Mouse (Mus musculus) urinary bladder, adult 2 months (tissue): Measurements from ENCODE around the gene Dbndd2. TPM values are rescaled to one million over a fixed set of nuclear protein-coding genes. Genes with fewer than 3 reads are reported as not detected.

Experiments used
- DNase-seq: peaks from one replicate; pipeline ENCODE4 v3.0.0; 2022; ENCODE audit warnings: low spot score
- polyA plus RNA-seq: library from polyadenylated mRNA; depleted of rRNA; stranded (reverse); fragments of >200 nt; gene quantifications from 2 replicates; pipeline ENCODE4 v1.2.3, GENCODE M21; 2012

Dbndd2 gene
- polyA plus RNA-seq, 1 experiment, result 133 TPM

DNA sequence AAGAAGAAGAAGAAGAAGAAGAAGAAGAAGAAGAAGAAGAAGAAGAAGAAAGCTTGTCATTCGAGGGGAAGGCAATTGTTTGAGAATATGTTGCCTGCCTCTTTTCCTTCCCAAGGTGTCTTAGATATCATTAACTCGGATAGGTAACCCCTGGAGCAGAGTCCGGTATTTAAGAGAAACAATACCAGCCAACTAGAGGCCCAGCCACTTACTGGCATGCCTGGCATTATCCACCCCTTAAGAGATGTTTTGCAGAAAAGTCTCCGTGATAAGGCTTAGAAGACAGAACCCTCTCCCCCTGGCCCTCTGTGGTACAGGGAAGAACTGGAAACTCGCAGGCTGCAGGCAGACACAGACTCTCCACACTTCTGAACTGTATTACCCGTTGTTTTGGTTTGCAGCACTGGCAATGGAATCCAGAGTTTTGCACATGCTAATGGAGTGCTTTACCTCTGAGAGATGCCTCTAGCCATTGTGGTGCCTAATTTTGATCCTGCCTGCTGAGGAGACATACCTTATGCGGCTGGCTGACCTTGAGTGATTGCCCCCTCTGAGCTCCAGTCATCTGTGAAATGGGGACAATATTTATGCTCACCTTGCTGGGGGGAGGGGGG, 31.9 kb upstream of the Dbndd2 start:
- DNase-seq, result no peak

DNA sequence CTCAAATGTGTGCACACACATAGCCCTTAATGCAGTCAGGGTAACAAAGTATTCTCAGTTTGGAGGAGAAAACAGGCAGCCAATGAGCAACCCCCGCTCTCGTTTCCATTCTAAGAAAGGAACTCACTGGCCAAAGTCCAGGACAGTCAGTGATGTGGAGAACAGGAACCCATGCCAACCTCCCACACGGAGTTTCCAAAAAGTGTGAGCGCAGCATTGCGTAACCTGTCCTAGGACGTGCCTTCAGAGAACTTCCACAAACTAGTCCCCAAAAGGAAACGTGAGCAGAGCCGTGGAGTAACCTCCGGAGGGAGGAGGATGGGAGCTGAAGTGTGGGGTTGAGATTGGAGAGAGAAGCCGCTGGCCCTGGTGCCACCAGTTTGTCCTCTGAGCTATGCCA, 31.1 kb upstream of the Dbndd2 start:
- no peak for DNase-seq

DNA sequence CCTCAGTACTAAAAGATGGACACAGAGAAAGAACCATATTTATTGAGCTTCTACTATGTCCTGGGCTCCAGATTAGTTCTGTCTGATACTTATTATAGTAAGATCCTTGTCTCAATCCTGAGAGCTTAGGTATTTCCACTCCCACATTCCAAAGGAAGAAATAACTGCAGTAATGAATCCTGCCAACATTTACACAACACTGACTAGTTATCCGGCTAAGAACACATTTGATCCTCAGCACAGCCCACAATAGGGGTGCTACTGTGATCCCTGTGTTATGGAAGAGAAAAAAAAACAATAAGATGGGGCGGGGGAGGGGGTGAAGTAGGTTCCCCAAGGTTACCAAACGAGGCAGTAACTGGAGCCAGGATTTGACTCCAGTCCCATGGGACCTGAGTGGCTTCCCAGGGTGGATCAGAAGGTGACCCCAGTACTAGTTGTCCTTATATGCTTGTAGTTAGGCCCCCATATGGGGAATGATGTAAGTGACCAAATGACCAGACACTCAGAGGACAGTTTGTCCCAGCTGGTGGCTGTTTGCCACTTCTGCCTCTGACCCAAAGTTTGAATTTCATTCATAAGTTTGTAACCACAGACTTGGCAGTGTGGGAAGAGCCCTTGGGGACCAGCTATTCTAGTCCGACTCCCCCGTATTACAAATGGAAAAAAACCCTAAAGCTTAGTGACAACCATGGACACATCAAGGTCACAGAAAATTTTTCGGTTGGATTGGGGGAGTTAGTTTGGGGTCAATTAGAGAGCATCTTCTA, 30.3 kb upstream of the Dbndd2 start:
- no peak for DNase-seq

DNA sequence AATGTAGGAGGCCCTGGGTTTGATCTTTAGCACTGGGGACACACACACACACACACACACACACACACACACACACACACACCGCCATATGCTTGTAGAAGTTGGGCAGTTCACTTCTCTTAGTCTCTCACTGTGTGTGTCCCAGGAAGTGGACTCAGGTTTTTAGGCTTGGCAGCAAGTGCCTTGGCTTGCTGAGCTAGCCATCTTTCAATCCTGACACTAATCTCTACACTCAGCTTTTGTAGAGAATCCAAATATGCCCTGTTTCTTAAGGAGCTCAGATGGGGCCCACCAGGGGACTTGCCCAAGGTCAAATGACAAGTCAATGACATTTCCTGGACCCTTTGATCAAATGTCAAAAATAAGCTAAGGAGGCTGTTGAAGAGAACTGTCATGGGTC, 29.5 kb upstream of the Dbndd2 start:
- DNase-seq, result no peak

DNA sequence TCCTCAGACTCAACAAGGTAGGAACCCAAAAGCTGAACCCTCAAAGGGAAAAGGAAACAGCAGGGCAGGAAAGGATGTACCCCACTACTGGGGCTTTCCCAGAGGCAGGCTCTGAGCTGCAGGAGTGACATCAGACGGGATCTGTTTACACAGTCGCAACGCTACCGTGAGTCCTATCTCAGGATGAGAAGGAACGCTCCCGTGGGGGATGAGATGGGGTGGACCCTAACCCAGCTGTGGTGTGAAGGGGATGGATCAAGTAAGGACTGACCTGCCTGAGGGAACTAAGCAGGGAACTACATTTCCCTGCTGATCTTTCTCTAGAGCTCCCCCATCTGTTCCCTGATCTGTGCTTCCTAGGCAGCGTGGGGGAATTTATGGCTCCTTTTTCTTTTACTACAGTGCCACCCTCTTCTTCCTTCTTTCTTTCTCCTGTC, 29.0 kb upstream of the Dbndd2 start, which contains the start of gene Sys1:
Gene Sys1, plus strand, starts transcription at position 101 of the 437 bp plus-strand sequence.
- DNase-seq, result no peak

DNA sequence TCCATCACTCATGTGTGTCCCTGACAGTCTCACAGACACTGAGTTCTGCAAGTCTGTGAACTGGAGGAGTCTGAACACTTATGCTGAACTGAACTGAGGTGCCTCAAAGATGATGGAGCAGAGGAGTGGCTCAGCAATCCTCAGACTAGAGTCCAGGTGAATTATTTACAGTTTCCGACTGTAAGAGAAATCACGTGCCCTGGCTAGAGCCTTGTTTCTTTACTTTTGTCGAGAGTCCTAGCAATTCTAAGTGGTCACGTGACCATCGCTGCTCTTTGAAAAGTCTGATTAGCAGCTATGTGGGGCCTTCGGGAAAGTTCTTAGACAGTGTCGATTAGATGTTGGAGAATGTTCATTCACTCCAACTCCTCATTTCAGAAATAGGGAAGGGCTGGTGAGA, 28.0 kb upstream of the Dbndd2 start:
- no peak for DNase-seq

DNA sequence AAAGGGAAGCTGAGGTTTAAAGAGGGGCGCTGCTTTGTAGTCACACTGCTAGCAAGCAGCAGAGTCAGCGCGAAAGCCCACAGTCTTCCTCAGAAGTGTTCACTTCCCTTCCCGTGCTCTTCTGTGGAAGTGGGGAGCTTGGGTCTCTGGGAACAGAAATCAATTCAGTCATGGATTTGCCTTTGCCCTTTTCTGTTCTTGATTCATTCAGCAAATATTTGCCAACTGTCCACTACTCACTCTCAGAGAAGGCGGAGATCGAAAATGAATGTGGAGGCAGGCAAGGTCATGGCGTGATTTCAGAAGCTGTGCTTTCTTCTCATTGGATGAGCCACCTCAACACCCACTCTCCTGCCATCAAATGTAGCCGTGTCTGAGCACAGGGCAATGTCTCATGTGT, 27.4 kb upstream of the Dbndd2 start:
- DNase-seq, result no peak

DNA sequence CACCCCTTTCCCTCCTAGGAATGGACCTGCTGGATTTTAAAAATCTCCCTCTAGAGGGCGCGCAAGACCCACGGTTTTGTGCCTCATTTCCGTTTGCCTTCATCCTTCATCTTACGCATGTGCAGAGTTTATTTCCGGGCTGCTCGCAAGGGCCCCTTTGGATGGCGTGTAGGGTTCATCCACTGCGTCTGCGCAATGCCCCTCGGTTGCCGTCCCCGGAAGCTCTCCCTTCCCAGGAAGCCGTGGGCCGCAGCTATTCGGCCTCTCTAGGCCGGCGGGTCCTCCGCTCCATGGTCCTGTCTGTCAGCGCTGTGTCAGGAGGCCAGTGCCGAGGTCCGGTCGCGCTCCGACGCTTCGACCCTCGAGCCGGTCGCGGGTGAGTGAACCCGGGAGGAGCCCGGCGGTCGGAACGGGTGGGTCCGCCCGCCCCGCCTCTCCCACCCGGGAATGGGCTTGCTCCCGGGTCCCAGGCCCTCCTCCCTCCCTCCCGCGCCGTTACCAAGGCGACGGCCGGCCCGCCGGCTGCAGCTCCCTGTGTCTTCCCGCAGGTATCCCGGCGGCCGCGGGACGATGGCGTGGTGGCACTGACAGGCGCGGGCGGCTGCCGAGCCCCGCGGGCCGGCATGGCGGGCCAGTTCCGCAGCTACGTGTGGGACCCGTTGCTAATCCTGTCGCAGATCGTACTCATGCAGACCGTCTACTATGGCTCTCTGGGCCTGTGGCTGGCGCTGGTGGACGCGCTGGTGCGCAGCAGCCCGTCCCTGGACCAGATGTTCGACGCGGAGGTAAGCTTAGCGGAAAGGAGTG, 25.0 kb upstream of the Dbndd2 start, which contains the start of gene Gm20458:
Gene Gm20458, plus strand, starts transcription at position 223 of the 807 bp plus-strand sequence.
- peak; percentile 90 for DNase-seq

DNA sequence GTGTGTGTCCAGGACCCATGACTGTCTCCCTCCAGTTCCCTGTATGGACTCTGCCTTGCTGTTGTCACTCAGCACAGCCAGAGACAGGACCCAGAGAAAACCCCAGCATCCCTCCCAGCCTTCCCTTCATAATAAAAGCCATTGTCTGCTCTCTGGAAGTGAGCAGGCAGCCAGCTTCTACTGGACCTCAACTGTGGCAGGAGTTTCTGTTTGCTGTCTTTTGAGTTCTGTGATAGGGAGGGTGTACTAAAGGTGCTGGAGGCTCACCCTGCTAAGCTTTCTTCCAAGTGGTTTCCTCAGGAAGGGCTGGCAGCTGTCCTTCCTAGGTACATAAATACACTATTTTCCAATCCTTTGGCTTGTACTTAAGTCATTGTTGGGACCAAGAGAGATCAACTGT, 20.7 kb upstream of the Dbndd2 start:
- no peak for DNase-seq

DNA sequence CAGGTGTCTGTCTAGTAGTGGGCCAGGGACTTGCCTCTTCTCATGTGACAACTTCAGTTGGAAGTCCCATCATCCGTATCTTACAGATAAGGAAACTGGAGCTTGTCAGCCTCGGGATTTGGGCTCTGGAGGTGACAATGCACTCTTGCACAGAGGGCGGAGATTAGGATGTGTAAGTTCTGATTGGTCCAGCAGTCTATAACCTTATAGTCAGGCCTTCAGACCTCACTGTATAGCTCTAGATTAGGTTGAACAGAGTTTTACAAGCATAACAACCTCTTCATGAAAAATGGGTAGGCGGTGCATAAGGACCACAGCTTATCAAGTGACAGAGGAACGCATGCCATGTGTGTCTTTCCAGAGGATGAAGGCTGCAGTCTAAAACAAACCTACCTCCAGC, 19.1 kb upstream of the Dbndd2 start:
- DNase-seq, result no peak

DNA sequence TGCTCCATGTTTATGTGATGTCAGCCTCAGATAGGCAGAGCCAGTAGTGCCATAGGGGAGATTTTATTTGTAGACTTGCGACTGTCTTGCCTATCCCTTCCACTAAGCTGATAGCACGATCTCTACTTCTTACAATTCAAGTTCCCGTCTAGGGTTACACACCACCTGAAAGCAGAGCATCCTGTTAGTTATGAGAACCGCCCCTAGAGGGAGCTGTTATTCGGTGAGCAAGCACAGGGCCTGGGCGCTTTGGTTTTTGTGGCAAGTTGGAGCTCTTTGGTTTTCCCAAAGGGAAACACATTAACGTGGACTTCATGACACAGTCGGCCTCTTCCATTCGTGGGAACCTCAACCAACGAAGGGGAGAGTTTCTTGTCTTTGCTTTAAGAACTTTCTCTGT, 15.7 kb upstream of the Dbndd2 start:
- no peak for DNase-seq

DNA sequence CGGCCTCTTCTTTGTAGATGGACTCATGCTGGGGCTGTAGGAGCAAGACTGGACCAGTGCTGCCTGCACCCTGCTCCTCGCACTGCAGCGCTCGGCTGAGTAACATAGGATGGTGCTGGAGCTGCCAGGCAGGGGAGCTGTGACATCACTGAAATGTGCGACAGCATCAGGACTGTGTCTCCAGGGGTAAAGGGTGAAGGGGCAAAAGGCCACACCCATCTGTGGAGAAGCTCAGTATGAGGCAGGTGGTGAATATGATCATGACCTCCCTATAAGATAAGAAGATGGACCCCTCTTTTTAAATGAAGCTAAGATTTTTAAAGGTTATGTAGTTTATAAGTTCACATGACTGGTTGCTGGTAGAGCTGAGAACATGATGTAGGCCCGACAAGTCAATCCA, 12.3 kb upstream of the Dbndd2 start, which contains the start of gene Trp53tg5:
Gene Trp53tg5, minus strand, starts transcription at position 101 of the 400 bp plus-strand sequence.
- no peak for DNase-seq

DNA sequence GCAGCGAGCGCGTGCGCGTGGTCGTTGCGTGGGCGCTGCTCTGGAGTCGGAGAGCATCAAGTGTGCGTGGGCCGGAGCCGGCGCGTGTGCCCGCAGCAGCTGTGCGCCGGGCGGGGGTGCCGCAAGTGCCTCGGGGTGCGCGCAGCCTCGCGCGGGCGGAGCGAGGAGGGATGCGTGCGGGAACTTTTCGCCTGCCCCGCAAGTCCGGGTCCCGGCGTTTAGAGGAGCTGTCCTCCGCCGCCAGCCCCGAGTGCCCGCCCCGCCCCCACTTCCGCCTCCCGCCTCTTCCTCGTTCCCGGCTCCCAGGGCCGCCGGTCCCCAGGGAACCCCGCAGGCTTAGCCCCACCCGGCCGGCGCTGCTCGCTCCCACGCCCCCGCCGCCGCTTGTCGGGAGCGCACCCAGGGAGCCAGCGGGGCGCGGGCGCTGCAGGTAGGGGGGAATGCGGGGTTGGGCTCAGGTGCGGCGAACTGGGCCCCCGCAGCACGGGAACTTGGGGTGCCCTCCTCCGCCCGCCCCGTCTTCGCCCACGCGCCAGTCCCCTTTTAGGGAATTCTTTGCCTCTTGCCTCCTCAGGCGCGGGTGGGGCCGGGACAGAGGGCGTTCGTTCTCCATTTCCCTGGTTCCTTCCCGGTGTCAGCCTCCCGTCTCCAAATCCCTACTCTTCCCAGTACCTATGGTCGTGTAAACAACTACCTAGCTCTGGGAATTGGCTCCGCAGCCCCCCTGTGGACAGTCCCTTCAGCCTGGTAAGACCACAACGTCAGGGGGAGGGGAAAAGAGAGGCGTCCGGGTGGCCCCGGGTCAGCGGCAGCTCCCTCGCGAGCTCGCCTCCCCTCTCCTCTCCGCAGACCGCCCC, 580 bp downstream of the Dbndd2 start:
- DNase-seq, result peak; percentile 63

DNA sequence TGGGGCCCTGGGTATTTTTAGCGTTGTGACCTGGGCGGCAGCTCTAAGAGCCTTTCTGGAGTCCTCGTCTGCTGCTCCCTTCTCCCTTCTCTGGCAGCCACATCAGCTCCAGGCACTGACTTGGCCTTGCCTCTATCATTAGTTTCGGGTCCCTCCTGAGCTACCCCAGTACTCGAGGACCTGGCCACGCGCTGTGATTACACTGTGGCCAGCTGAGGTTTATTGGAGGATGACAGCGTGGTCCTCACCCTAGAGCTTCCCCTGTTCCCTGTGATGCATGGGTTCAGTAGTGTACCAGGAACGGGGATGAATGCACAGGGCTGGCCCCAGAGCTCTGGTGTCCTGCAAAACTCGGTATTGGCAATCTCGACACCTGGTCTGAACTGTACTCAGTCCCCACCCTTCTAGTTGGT, 1.2 kb downstream of the Dbndd2 start:
- no peak for DNase-seq

DNA sequence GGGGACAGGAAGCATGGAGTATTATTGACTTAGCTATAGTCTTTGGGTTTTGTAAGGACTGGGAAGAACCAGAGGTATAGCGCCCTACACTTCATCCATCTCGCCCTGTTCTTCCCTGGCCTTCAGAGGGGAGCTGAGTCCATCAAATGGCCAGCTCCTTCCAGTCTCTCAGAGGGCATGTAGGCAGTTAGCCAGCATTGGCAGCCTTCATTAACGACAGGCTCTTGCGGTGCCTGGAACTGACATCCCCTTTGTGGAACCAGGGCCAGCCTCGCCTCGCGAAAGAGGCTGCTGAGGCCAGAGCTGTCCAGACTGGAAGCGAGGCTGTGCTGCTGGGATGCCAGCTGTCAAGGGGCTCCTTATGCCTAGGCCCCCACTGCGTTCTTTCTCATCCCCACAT, 1.9 kb downstream of the Dbndd2 start:
- no peak for DNase-seq

DNA sequence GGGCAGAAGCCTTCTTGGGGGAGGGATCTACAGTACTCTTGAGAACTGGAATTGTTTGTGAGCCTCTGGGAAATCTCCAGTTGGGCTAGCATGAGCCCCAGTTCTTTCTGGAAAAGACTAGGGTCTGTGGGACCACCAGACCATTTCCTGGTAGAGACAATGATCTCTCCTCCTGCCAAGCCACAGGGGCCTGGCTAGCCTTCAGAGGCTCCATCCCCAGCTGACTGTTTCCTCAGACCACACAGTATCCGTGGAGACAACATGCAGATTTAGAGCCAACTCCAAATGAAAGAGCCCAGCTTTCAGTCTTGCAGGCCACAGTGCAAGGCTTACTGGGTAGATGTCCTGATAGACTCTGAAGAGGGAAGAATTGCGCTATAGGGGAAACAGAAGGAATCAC, 8.2 kb downstream of the Dbndd2 start:
- DNase-seq, result no peak

DNA sequence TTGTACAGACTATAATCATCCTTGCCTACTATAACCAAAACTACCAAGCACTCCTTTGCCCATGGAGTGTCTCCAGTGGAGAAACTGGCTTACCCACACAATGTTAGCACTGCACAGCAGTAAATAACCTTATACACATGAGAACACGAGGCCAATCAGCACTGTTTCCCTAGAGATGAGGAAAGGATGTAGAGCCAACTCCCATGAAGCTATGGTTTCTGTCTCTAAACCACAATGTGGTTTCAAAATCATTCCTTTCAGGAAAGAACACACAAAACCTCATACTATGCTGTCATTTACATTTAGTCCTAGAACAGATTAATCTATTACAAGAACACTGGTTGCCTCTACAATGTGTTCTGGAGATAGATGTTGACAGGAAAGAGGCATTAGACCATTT, 10.4 kb downstream of the Dbndd2 start:
- DNase-seq, result no peak

DNA sequence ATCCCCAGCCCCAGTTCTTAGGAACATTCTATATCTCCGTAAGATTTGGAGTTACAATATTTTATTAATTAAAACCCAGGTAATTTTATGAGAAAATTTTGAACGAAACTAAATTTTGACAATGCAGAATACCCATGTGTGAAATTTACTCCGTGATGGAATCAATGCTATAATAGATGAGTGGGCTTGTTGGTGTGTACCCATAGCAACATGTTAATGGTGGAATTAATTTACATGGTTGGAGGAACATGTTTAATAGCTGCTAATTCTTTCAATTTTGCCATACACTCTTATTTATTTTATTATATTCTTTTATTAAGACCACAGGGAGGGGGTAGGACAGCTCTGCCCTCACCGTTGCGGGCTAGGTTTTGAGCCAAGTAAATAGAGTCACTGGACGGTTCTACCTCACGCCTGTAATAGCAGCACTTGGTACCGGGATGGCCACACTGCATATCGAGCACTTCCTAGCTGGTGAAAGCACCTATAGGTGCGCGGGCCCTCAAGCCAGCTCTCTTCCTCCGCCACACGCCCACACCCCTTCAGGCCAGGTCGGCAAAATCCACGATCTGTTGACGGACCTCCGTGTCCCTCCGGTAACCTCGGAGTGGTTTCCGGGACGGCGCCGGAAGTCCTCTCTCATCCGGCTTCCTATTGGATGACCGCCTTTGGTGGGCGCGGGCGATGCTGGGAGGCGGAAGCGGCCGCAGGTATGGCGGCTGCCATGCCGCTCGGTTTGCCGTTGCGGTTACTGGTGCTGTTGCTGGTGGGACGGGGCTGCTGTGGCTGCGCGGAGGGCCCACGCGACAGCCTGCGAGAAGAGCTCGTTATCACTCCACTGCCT, 11.2 kb downstream of the Dbndd2 start, which contains the start of gene Pigt:
Gene Pigt, plus strand, starts transcription at position 674 of the 844 bp plus-strand sequence.
- peak; percentile 79 for DNase-seq

DNA sequence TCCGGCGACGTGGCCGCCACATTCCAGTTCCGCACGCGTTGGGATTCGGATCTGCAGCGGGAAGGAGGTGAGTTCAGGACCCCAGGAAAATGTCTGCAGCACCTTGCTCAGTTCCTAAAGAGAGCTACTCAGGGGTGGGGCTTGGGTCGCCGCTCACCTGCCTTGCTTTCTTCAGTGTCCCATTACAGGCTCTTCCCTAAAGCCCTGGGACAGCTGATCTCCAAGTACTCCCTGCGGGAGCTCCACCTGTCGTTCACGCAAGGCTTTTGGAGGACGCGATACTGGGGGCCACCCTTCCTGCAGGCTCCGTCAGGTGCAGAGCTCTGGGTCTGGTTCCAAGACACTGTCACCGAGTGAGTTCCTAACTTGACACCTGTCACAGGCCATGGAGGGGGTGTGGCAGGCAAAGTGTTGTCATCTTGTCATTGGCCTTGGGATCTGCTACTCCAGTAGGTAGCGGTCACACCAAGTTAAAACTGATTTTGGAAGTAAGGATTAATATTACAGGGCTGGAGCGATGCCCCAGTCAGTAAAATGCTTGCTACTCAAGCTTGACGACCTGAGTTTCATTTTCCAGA, 11.9 kb downstream of the Dbndd2 start:
- no peak for DNase-seq

DNA sequence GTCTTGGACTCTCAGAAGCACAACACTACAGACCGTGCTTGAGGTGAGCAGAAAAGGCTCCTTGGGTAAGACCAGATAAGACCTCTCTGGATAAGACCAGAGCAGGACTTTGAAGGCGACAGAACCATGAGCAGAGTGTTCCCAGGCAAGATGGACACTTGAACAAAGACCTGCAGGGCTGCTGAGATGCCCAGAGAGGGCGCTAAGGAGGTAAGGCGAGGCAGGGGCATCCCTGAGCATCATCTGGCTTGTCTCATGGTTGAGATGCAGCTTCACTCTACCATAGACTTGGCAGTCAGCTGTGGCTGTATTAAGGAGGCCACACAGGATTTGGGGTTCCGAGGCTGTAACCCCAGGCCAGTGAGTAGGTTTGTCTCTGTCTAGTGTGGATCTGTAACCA, 13.4 kb downstream of the Dbndd2 start:
- DNase-seq, result no peak
